ENCODE assay signal across 17 mouse cellular contexts in genomic region chr6:141691246-141691645, GRCm38 (mm10).
"Had no signal": no experiment of that assay in that cellular context is flagged by ENCODE, and none has a peak within 500 bp of the region (broad histone marks: within the 10 kb centered on the region; RNA-seq: fewer than 3 reads in every experiment).

No protein-coding gene starts in this region.

- H3K4me3 ChIP-seq: neural tube, embryonic 12.5 days; neural tube, embryonic 13.5 days; neural tube, embryonic 15.5 days; stomach, embryonic 15.5 days had no signal

- H3K4me2 ChIP-seq: neural tube, embryonic 12.5 days; neural tube, embryonic 13.5 days; neural tube, embryonic 15.5 days; stomach, embryonic 15.5 days had no signal

- H3K27ac ChIP-seq: neural tube, embryonic 12.5 days; neural tube, embryonic 13.5 days; neural tube, embryonic 15.5 days; stomach, embryonic 15.5 days; stomach, postnatal 0 days had no signal

- H3K9me3 ChIP-seq: neural tube, embryonic 12.5 days; neural tube, embryonic 13.5 days; neural tube, embryonic 15.5 days; stomach, embryonic 15.5 days had no signal

- DNase-seq: retina, postnatal 1 day; right cerebral cortex, adult 18-20 months; right cerebral cortex, postnatal 14 days; right cerebral cortex, postnatal 25 days; right cerebral cortex, postnatal 4 days; spleen, adult 18-20 months; thymus, adult 18-20 months; thymus, adult 2 months; thymus, postnatal 14 days; thymus, postnatal 25 days; thymus, postnatal 36 days; thymus, postnatal 4 days had no signal

- H3K9ac ChIP-seq: neural tube, embryonic 12.5 days; neural tube, embryonic 13.5 days; neural tube, embryonic 15.5 days; stomach, embryonic 15.5 days had no signal

- H3K36me3 ChIP-seq: neural tube, embryonic 12.5 days; neural tube, embryonic 13.5 days; neural tube, embryonic 15.5 days; stomach, embryonic 15.5 days had no signal

- H3K4me1 ChIP-seq: neural tube, embryonic 12.5 days; neural tube, embryonic 13.5 days; neural tube, embryonic 15.5 days; stomach, embryonic 15.5 days had no signal

- H3K27me3 ChIP-seq: neural tube, embryonic 12.5 days; neural tube, embryonic 13.5 days; neural tube, embryonic 15.5 days; stomach, embryonic 15.5 days had no signal
